Mouse (Mus musculus) liver, embryonic 15.5 days (tissue): ENCODE data around the gene Ccdc8. TPM values are rescaled to one million over a fixed set of nuclear protein-coding genes. Genes with fewer than 3 reads are reported as not detected.

Source experiments
- ATAC-seq: fragments of 200-750 bp; cut with Nextera tagmentation; 2 replicates; pipeline ENCODE4 v1.8.0; 2017; ENCODE audit warnings: moderate number of reproducible peaks, mild to moderate bottlenecking, moderate library complexity; ENCODE audit not compliant: insufficient read depth
- H3K27ac ChIP-seq: fragments of 300-500 bp; sonication (generic); replicated peaks from 2 replicates; pipeline ENCODE4 v1.5.1; 2015; ENCODE audit warnings: mild to moderate bottlenecking, inconsistent platforms
- H3K27me3 ChIP-seq: fragments of 300-500 bp; sonication (generic); 2 replicates; pipeline ENCODE4 v1.6.1; 2015; ENCODE audit warnings: mild to moderate bottlenecking, inconsistent platforms
- H3K36me3 ChIP-seq: fragments of 300-500 bp; sonication (generic); replicated peaks from 2 replicates; pipeline ENCODE4 v1.6.1; 2015; ENCODE audit warnings: moderate library complexity, mild to moderate bottlenecking, inconsistent platforms
- H3K4me1 ChIP-seq: fragments of 300-500 bp; sonication (generic); replicated peaks from 2 replicates; pipeline ENCODE4 v1.6.1; 2015; ENCODE audit warnings: inconsistent platforms
- H3K4me2 ChIP-seq: fragments of 300-500 bp; sonication (generic); 2 replicates; pipeline ENCODE4 v1.6.1; 2015; ENCODE audit warnings: moderate library complexity, mild to moderate bottlenecking, inconsistent platforms
- H3K4me3 ChIP-seq: fragments of 300-500 bp; sonication (generic); replicated peaks from 2 replicates; pipeline ENCODE4 v1.5.1; 2015; ENCODE audit warnings: mild to moderate bottlenecking, inconsistent platforms
- H3K9ac ChIP-seq: fragments of 300-500 bp; sonication (generic); 2 replicates; pipeline ENCODE4 v1.6.1; 2015; ENCODE audit warnings: moderate library complexity, mild to moderate bottlenecking, inconsistent platforms
- H3K9me3 ChIP-seq: fragments of 300-500 bp; sonication (generic); replicated peaks from 2 replicates; pipeline ENCODE4 v1.6.1; 2016; ENCODE audit warnings: inconsistent platforms
- WGBS: fragments of 180-500 bp; shearing (Covaris S2); methylation state at CpG from one replicate; pipeline ENCODE4 v1.1.7; 2015; ENCODE audit warnings: mixed read lengths; ENCODE audit not compliant: insufficient replicate concordance; 5-methylcytosine and 5-hydroxymethylcytosine counted together
- polyA plus RNA-seq: library from polyadenylated mRNA; unstranded; fragments of >200 nt; fragmentation: Nextera tagmentation; extraction: Ambion mirVana; gene quantifications from 2 replicates; pipeline ENCODE4 v1.2.1, GENCODE M21; 2015

The Ccdc8 gene
- polyA plus RNA-seq, 1 experiment from 2014 or later = 3.7 TPM

DNA sequence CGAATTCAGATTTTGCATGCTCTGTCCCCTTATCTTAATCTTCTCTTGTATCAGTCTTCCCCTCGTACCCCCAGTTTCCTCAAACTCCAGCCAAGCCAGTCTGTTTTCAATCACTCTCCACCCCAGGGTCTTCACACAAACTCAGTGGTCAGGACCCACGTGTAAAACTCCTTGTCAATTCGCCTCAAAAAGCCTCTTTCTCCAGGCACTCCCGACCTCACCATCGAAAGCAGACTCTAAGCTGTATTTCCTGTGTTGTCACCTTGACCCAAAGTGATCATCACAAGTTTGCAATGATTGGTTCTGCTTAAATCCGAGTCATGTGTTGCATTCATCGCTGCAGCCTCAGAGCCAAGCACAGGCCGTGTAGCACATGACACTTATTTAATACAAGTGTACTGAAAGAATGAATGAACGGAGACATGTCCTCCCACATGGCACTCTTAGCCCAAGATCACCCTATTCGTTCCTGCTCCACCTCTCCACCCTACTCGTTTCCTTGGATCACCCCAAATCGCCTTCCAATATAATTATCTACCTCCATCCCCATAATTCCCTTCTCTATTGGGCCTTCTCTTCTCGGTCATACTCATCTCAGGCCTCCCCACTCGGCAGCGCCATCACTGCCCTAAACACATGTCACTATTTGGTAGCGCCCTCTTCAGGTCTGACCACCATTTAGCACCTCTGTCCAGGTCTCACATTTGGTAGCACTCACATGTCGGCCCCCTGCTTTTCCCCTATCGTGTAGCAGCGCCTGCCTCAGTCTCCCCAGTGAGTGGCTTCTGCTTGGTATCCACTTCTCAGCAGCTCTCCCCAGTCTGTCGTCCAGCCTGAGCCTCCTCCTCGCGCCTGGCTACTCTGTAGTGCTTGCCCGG, 34.4 kb downstream of the Ccdc8 start:
- 1% methylated on average over 24 of the region's 24 CpGs for WGBS
- H3K27me3 ChIP-seq = no peaks in the 10 kb centered on the region
- peak overlapping the region; percentile 79 for H3K4me3 ChIP-seq
- peak overlapping the region; percentile 84 for H3K9ac ChIP-seq
- no peaks in the 10 kb centered on the region for H3K9me3 ChIP-seq
- H3K27ac ChIP-seq = peak overlapping the region; percentile 87
- peak overlapping the region; percentile 82 for H3K4me2 ChIP-seq
- H3K36me3 ChIP-seq = peaks cover 36% of the 10 kb centered on the region
- peak; percentile 59 for ATAC-seq
- peaks cover 68% of the 10 kb centered on the region for H3K4me1 ChIP-seq

- WGBS = under 1% methylated on average over 57 of the region's 58 CpGs
- Histone ChIP-seq H3K9ac (peak within 1 kb of the TSS; percentile 84), H3K27me3 (no peaks in the 10 kb centered on the region), H3K9me3 (no peaks in the 10 kb centered on the region), H3K27ac (peak within 1 kb of the TSS; percentile 87), H3K36me3 (peaks cover 36% of the 10 kb centered on the region), H3K4me3 (peak within 1 kb of the TSS; percentile 79), H3K4me2 (peak within 1 kb of the TSS; percentile 82), H3K4me1 (peaks cover 63% of the 10 kb centered on the region)
- ATAC-seq = peak; percentile 76
Observed at GRCm38 (mm10) chr7:17027588-17028343, 35.3 kb downstream of the Ccdc8 start, which contains the start of gene Ppp5c. Ppp5c (minus strand) TSS chr7:17027924.

DNA sequence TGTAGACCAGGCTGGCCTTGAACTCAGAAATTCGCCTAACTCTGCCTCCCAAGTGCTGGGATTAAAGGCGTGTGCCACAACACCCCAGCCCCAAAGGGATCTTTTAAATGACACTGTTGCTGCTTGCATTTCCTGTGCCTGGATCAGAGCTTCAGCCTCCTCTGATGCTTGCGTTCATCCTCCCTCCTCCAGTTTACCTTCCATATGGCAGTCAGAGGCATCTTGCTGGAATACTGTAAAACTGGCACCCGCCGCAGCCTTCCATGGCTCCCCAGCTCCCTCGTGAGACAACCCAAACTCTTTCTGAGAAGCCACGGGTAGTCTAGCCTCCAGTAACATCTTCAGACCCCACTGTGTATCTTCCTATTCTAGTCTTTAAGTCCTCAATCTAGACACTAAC, 36.4 kb downstream of the Ccdc8 start:
- Histone ChIP-seq H3K4me3 (no peak overlapping the region), H3K4me2 (no peak overlapping the region), H3K36me3 (peaks cover 45% of the 10 kb centered on the region), H3K9ac (no peak overlapping the region), H3K9me3 (no peaks in the 10 kb centered on the region), H3K27ac (peak overlapping the region; percentile 87; the same call in 1 of the 2 replicates), H3K27me3 (no peaks in the 10 kb centered on the region), H3K4me1 (peaks cover 51% of the 10 kb centered on the region)
- whole genome bisulfite sequencing = 77% methylated on average over 7 of the region's 7 CpGs
- ATAC-seq = no peak

DNA sequence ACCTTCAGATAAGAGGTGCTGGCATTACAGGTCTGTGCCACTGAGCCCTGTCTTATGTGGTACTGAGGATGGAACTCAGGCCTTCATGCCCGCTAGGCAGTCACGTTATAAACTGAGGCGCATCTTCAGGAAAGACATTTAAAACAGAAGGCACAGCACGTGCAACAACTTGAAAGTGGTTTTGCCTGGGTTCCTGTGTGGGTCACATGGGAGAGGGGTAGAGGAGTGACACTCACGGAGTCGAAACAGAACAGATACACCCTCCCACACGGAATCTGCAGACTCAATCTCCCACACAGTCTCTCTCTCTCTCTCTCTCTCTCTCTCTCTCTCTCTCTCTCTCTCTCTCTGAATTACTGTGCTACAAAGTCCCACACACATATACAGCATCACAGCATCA, 37.7 kb downstream of the Ccdc8 start:
- Histone ChIP-seq H3K27ac (no peak overlapping the region), H3K4me2 (no peak overlapping the region), H3K4me3 (no peak overlapping the region), H3K9ac (no peak overlapping the region), H3K27me3 (no peaks in the 10 kb centered on the region), H3K36me3 (peaks cover 53% of the 10 kb centered on the region), H3K4me1 (peaks cover 38% of the 10 kb centered on the region), H3K9me3 (no peaks in the 10 kb centered on the region)
- ATAC-seq = no peak
- 68% methylated on average over 7 of the region's 7 CpGs for WGBS

DNA sequence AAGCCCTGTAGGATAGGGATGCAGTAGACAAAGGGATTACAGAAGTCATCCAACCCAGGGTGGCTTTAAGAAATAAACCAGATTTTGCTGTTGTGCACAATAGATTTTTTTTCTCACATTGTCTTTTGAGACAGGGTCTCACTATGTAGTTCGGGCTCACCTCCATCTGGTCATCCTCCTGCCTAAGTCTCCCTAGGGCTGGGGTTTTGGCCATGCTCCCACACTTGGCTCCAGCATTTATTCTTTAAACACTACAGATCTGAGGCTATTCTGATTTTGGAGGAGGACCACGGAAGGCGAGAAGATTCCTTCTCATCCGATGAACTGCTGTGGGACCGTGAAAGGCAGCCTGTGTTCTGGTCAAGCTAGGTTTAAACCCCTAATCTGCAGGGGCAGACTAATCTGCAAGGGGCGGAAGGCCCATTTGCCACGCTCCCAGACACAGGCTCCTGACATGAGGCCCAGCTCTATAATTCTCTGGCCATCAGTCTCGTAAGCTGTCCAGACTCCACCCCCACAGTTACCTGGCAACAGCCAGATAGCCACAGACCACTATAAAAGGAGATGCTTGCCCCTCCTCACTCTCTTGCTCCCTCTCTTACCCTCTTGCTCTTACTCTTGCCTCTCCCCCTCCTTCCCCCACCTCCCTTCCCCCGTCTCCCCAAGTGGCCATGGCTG, 45.6 kb downstream of the Ccdc8 start:
- Histone ChIP-seq H3K4me1 (no peaks in the 10 kb centered on the region), H3K9me3 (no peaks in the 10 kb centered on the region), H3K27me3 (no peaks in the 10 kb centered on the region), H3K4me3 (no peak overlapping the region), H3K4me2 (no peak overlapping the region), H3K36me3 (peaks cover 95% of the 10 kb centered on the region), H3K27ac (no peak overlapping the region), H3K9ac (no peak overlapping the region)
- WGBS = 83% methylated on average over 9 of the region's 9 CpGs
- no peak for ATAC-seq

DNA sequence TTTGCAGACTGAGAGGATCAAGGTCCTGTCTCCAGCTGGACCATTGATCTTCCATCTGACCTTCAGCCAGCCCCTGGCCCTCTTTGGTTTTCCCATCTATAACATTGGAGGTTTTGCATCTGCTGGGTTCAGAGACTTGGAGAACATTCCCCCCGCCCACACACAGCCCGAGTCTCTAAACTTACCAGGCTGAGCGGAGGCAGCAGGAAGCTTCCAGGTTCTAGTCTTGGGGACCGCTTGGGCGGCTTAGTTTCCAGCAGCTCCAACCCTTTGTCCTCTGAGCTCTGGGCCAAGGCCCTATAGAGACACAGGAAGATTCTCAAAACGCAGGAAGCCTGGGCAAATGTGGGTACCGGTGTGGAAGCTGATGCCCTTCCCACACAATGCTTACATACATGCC, 46.9 kb downstream of the Ccdc8 start:
- ATAC-seq = no peak
- Histone ChIP-seq H3K9ac (no peak overlapping the region), H3K4me3 (no peak overlapping the region), H3K27me3 (no peaks in the 10 kb centered on the region), H3K9me3 (no peaks in the 10 kb centered on the region), H3K36me3 (peaks cover 95% of the 10 kb centered on the region), H3K27ac (no peak overlapping the region), H3K4me2 (no peak overlapping the region), H3K4me1 (no peaks in the 10 kb centered on the region)
- 90% methylated on average over 7 of the region's 7 CpGs for WGBS

DNA sequence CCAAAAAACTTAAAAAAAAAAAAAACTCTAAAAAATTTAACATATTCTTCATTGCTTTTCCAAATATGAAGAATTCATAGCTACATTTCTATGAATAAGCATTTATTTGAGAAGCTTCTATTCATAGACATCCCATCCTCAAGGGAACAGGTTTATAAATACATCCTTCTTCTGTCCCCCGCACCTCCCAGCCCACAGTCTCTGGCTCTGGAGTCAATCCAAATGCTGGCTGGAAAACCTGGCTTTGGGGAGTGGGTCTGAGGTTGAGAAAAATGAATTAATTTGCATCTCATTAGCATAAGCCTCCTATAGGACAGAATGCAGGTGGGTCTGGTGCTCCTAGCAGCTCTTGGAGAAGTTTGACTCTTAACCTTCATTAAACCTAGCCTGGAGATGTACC, 53.2 kb downstream of the Ccdc8 start:
- Histone ChIP-seq H3K4me1 (peaks cover 12% of the 10 kb centered on the region), H3K4me3 (no peak overlapping the region), H3K36me3 (peaks cover 86% of the 10 kb centered on the region), H3K9me3 (no peaks in the 10 kb centered on the region), H3K9ac (no peak overlapping the region), H3K4me2 (no peak overlapping the region), H3K27me3 (no peaks in the 10 kb centered on the region), H3K27ac (no peak overlapping the region)
- WGBS = 86% methylated on average over 1 of the region's 1 CpGs
- ATAC-seq = no peak

Other genes with a start within 250 kb of the Ccdc8 start
- gene Slc1a5, start 211.4 kb upstream of the Ccdc8 start, polyA plus RNA-seq = 120 and 144 TPM in 2 replicates
- gene Strn4, start 176.8 kb upstream of the Ccdc8 start, polyA plus RNA-seq = 30.9 and 37.8 TPM in 2 replicates
- gene Fkrp, start 176.0 kb upstream of the Ccdc8 start, polyA plus RNA-seq = 8.2 and 9.0 TPM in 2 replicates
- gene Prkd2, start 149.8 kb upstream of the Ccdc8 start, polyA plus RNA-seq = 3.2 and 3.8 TPM in 2 replicates
- 0.14 and 0.17 TPM in 2 replicates for gene Dact3, start 117.4 kb upstream of the Ccdc8 start, polyA plus RNA-seq
- gene Gng8, start 100.9 kb upstream of the Ccdc8 start, polyA plus RNA-seq = 0.13 TPM in 2 replicates
- 1.2 TPM in 2 replicates for gene Ptgir, start 86.2 kb upstream of the Ccdc8 start, polyA plus RNA-seq
- gene Calm3, start 68.6 kb upstream of the Ccdc8 start, polyA plus RNA-seq = 79.0 and 83.9 TPM in 2 replicates
- gene Pnmal2, start 48.0 kb upstream of the Ccdc8 start, polyA plus RNA-seq = 0.44 and 0.60 TPM in 2 replicates
- gene Pnmal1, start 33.0 kb upstream of the Ccdc8 start, polyA plus RNA-seq = 0.05 TPM in 1 of 2 replicates, not detected in the other
- gene Gm42372, start 9.6 kb upstream of the Ccdc8 start, polyA plus RNA-seq = 0.06 TPM in 1 of 2 replicates, not detected in the other
- gene Ppp5c, start 35.2 kb downstream of the Ccdc8 start, polyA plus RNA-seq = 43.2 and 45.3 TPM in 2 replicates
- gene Hif3a, start 69.7 kb downstream of the Ccdc8 start, polyA plus RNA-seq = 31.4 and 37.5 TPM in 2 replicates
- gene Psg16, start 81.3 kb downstream of the Ccdc8 start, polyA plus RNA-seq = 0.13 and 0.24 TPM in 2 replicates
- 0.03 TPM in 1 of 2 replicates, not detected in the other for gene Ceacam3, start 157.6 kb downstream of the Ccdc8 start, polyA plus RNA-seq
- gene Psg29, start 210.8 kb downstream of the Ccdc8 start, polyA plus RNA-seq = not detected in 2 replicates